Mouse (Mus musculus) CH12.LX (cell line): ENCODE measurements around the gene Lsm2. TPM values are rescaled to one million over a fixed set of nuclear protein-coding genes. Genes with fewer than 3 reads are reported as not detected.

ENCODE experiments used
- DNase-seq: peaks from one replicate; pipeline ENCODE4 v3.0.0-alpha.2; 2013; ENCODE audit errors: extremely low read depth
- H3K27ac ChIP-seq: 2 replicates; pipeline ENCODE4 v1.5.1; 2012; ENCODE audit warnings: low read depth, mild to moderate bottlenecking, control low read depth, moderate library complexity; ENCODE audit not compliant: insufficient read depth
- H3K27me3 ChIP-seq: replicated peaks from 2 replicates; pipeline ENCODE3; 2012; ENCODE audit warnings: inconsistent platforms
- H3K36me3 ChIP-seq, 2 experiments: replicated peaks in 1 of 2; 2 replicates each; pipeline versions ENCODE3 to v1.6.1; 2012; ENCODE audit warnings: inconsistent platforms in 1 of 2, low read length in 1 of 2, mild to moderate bottlenecking in 1 of 2, mixed read lengths in 1 of 2, moderate library complexity in 1 of 2; ENCODE audit not compliant: control insufficient read depth in 1 of 2, insufficient read depth in 1 of 2
- H3K4me1 ChIP-seq, 2 experiments: 2 replicates each; pipeline ENCODE4 v1.6.1; 2012; ENCODE audit warnings: inconsistent platforms in 1 of 2, moderate library complexity in 1 of 2; ENCODE audit not compliant: insufficient read depth in 2 of 2, control insufficient read depth in 1 of 2
- H3K4me2 ChIP-seq: 2 replicates; pipeline ENCODE4 v1.6.1; 2012; ENCODE audit warnings: low read depth, mild to moderate bottlenecking, control low read depth; ENCODE audit not compliant: poor library complexity, insufficient read depth, severe bottlenecking
- H3K4me3 ChIP-seq, 3 experiments: fragments of 150-350 bp in 1 of 3; sonication (generic) in 1 of 3; replicated peaks in 1 of 3; 2 replicates each; pipeline versions ENCODE3 to v1.5.1; 2011 to 2012; ENCODE audit warnings: low read depth in 2 of 3, low read length in 2 of 3, mild to moderate bottlenecking in 2 of 3, moderate library complexity in 2 of 3, control low read depth in 1 of 3, improper control_type of control experiment in 1 of 3, inconsistent platforms in 1 of 3, mixed read lengths in 1 of 3; ENCODE audit not compliant: poor library complexity in 1 of 3
- H3K79me2 ChIP-seq: replicated peaks from 2 replicates; pipeline ENCODE4 v1.6.1; 2012; ENCODE audit warnings: mild to moderate bottlenecking, moderate library complexity; ENCODE audit not compliant: control insufficient read depth, poor library complexity, insufficient read depth, severe bottlenecking; ENCODE audit errors: extremely low read depth
- H3K9ac ChIP-seq: 2 replicates; pipeline ENCODE4 v1.6.1; 2012; ENCODE audit warnings: low read depth, mild to moderate bottlenecking, control low read depth, moderate library complexity; ENCODE audit not compliant: insufficient read depth
- H3K9me3 ChIP-seq: replicated peaks from 2 replicates; pipeline ENCODE3; 2012; ENCODE audit warnings: low read length, inconsistent platforms, mixed read lengths
- BHLHE40 ChIP-seq: IDR thresholded peaks from 2 replicates; pipeline ENCODE4 v1.6.1; 2011; ENCODE audit warnings: mild to moderate bottlenecking, low read depth, low read length, improper control_type of control experiment
- CHD1 ChIP-seq: IDR thresholded peaks from 2 replicates; pipeline ENCODE4 v1.6.1; 2012; ENCODE audit warnings: low read depth, low read length, improper control_type of control experiment, inconsistent platforms
- CHD2 ChIP-seq: IDR thresholded peaks from 2 replicates; pipeline ENCODE4 v1.6.1; 2011; ENCODE audit warnings: low read length, improper control_type of control experiment
- EP300 ChIP-seq: IDR thresholded peaks from 2 replicates; pipeline ENCODE4 v1.6.1; 2011; ENCODE audit warnings: low read length, improper control_type of control experiment
- ETS1 ChIP-seq: conservative IDR thresholded peaks from 2 replicates; pipeline ENCODE4 v1.6.1; 2012; ENCODE audit warnings: low read depth, mild to moderate bottlenecking, inconsistent platforms, low read length, improper control_type of control experiment, moderate library complexity
- GABPA ChIP-seq: IDR thresholded peaks from 2 replicates; pipeline ENCODE4 v1.6.1; 2012; ENCODE audit warnings: low read depth, low read length, improper control_type of control experiment, inconsistent platforms; ENCODE audit not compliant: insufficient replicate concordance
- IRF4 ChIP-seq: IDR thresholded peaks from 2 replicates; pipeline ENCODE4 v1.6.1; 2014; ENCODE audit warnings: low read depth, mild to moderate bottlenecking, inconsistent platforms, low read length, improper control_type of control experiment
- KAT2A ChIP-seq: IDR thresholded peaks from 2 replicates; pipeline ENCODE4 v1.6.1; 2012; ENCODE audit warnings: low read length, improper control_type of control experiment, inconsistent platforms; ENCODE audit not compliant: insufficient replicate concordance
- MAFK ChIP-seq: IDR thresholded peaks from 2 replicates; pipeline ENCODE4 v1.6.1; 2011; ENCODE audit warnings: low read length, improper control_type of control experiment; ENCODE audit not compliant: insufficient replicate concordance
- MAX ChIP-seq: IDR thresholded peaks from 2 replicates; pipeline ENCODE4 v1.6.1; 2011; ENCODE audit warnings: low read length, improper control_type of control experiment
- MAZ ChIP-seq: IDR thresholded peaks from 2 replicates; pipeline ENCODE4 v1.6.1; 2012; ENCODE audit warnings: low read depth, mild to moderate bottlenecking, inconsistent platforms, low read length, improper control_type of control experiment, moderate library complexity
- MYC ChIP-seq: IDR thresholded peaks from 2 replicates; pipeline ENCODE4 v1.6.1; 2011; ENCODE audit warnings: low read depth, mild to moderate bottlenecking, improper control_type of control experiment, low read length
- PAX5 ChIP-seq: IDR thresholded peaks from 2 replicates; pipeline ENCODE4 v1.6.1; 2012; ENCODE audit warnings: low read length, inconsistent platforms, mixed read lengths
- POLR2A ChIP-seq: IDR thresholded peaks from 2 replicates; pipeline ENCODE4 v1.6.1; 2011; ENCODE audit warnings: low read depth, mild to moderate bottlenecking, improper control_type of control experiment, low read length
- SMC3 ChIP-seq: IDR thresholded peaks from 2 replicates; pipeline ENCODE4 v1.6.1; 2011; ENCODE audit warnings: low read depth, low read length, improper control_type of control experiment
- USF1 ChIP-seq: IDR thresholded peaks from 2 replicates; pipeline ENCODE4 v1.6.1; 2014; ENCODE audit warnings: low read depth, mild to moderate bottlenecking, inconsistent platforms, low read length, improper control_type of control experiment
- USF2 ChIP-seq: conservative IDR thresholded peaks from 2 replicates; pipeline ENCODE4 v1.6.1; 2011; ENCODE audit warnings: low read depth, low read length, improper control_type of control experiment
- ZC3H11A ChIP-seq: IDR thresholded peaks from 2 replicates; pipeline ENCODE4 v1.6.1; 2012; ENCODE audit warnings: low read depth, mild to moderate bottlenecking, inconsistent platforms, low read length, improper control_type of control experiment
- ZMIZ1 ChIP-seq: IDR thresholded peaks from 2 replicates; pipeline ENCODE4 v1.6.1; 2012; ENCODE audit warnings: low read depth, mild to moderate bottlenecking, inconsistent platforms, low read length, improper control_type of control experiment
- ZNF384 ChIP-seq: IDR thresholded peaks from 2 replicates; pipeline ENCODE4 v1.6.1; 2012; ENCODE audit warnings: low read depth, low read length, improper control_type of control experiment, inconsistent platforms
- dilution Hi-C: fragments of 300-500 bp; cut with MboI; formaldehyde crosslinking; loops from 2 replicates; pipeline ENCODE4 v1.14.3; 2020; ENCODE audit warnings: low sequenced_read_pairs; ENCODE audit not compliant: extremely low pct_unique_long_range_greater_than_20kb, extremely low pct_ligation_motif_present
- in situ Hi-C: fragments of 300-500 bp; cut with MboI; formaldehyde crosslinking; loops from 3 replicates; pipeline ENCODE4 v1.14.3; 2019; ENCODE audit warnings: low sequenced_read_pairs, low pct_ligation_motif_present, low pct_unique_long_range_greater_than_20kb, mixed read lengths
- polyA plus RNA-seq: library from polyadenylated mRNA; unstranded; fragments of >175 nt; gene quantifications from 2 replicates; pipeline ENCODE4 v1.2.1, GENCODE M21; 2012; ENCODE audit warnings: low read depth; ENCODE audit not compliant: insufficient read length
- total RNA-seq, 2 experiments: library from RNA; depleted of rRNA; stranded (reverse); fragments of 300-350 nt in 1 of 2; fragments of >200 nt in 1 of 2; gene quantifications; 2 replicates each; pipeline ENCODE4 v1.2.3; 2012 to 2014

Lsm2 gene
- total and polyA plus RNA-seq, 3 experiments: 104 to 345 (median 135) TPM

GRCm38 (mm10) chr17:35021842-35022477 is 40.3 kb downstream of the Lsm2 start:
- Histone ChIP-seq H3K9me3 (no peaks in the 10 kb centered on the region), H3K79me2 (no peaks in the 10 kb centered on the region; the same call in 1 of the 2 replicates), H3K9ac (no peak overlapping the region), H3K36me3 (peaks cover 4 to 65% of the 10 kb centered on the region in 2 experiments), H3K4me2 (no peak overlapping the region), H3K27me3 (no peaks in the 10 kb centered on the region), H3K4me1 (peaks cover 10 to 40% of the 10 kb centered on the region in 2 experiments), H3K4me3 (no peak overlapping the region), H3K27ac (no peak overlapping the region)
- dilution Hi-C loops: no loop called here
- no peak for TF ChIP-seq USF1
- TF ChIP-seq POLR2A: no peak
- no peak for TF ChIP-seq IRF4
- no peak for TF ChIP-seq BHLHE40
- TF ChIP-seq MAX: no peak
- TF ChIP-seq GABPA: no peak
- TF ChIP-seq SMC3: no peak
- no peak for TF ChIP-seq PAX5
- TF ChIP-seq KAT2A: no peak
- TF ChIP-seq CHD2: no peak
- TF ChIP-seq MYC: no peak
- TF ChIP-seq CHD1: no peak
- TF ChIP-seq USF2: no peak
- no peak for TF ChIP-seq EP300
- no peak for TF ChIP-seq ZMIZ1
- TF ChIP-seq MAZ: no peak
- TF ChIP-seq ETS1: no peak
- in situ Hi-C loops: loop anchor here (5.0 to 10.0 kb wide), 2 partner anchors 45 to 93 kb away; partner anchors contain the start of genes Ly6g5b, Ly6g6c and Mpig6b
- no peak for DNase-seq

- no peaks in the 10 kb centered on the region; the same call in none of the 2 replicates for H3K79me2 ChIP-seq
- no peak overlapping the region for H3K4me3 ChIP-seq
- H3K27me3 ChIP-seq: no peaks in the 10 kb centered on the region
- H3K9ac ChIP-seq: no peak overlapping the region
- no peak overlapping the region for H3K27ac ChIP-seq
- peaks cover 10 to 40% of the 10 kb centered on the region in 2 experiments for H3K4me1 ChIP-seq
- no peak for TF ChIP-seq USF2
- TF ChIP-seq MAFK: no peak
- TF ChIP-seq ZNF384: no peak
- TF ChIP-seq KAT2A: no peak
- no peak for TF ChIP-seq ZC3H11A
- no peak for DNase-seq
- H3K36me3 ChIP-seq: peaks cover 4 to 59% of the 10 kb centered on the region in 2 experiments
- no peaks in the 10 kb centered on the region for H3K9me3 ChIP-seq
- in situ Hi-C loops: loop anchor here (5.0 to 10.0 kb wide), 2 partner anchors 45 to 92 kb away; partner anchors contain the start of genes Ly6g5b, Ly6g6c and Mpig6b
- dilution Hi-C loops: no loop called here
- no peak overlapping the region for H3K4me2 ChIP-seq
Observed at GRCm38 (mm10) chr17:35022541-35023060, 40.9 kb downstream of the Lsm2 start.
